ENCODE assay signal across 7 mouse cellular contexts in the genomic region with DNA sequence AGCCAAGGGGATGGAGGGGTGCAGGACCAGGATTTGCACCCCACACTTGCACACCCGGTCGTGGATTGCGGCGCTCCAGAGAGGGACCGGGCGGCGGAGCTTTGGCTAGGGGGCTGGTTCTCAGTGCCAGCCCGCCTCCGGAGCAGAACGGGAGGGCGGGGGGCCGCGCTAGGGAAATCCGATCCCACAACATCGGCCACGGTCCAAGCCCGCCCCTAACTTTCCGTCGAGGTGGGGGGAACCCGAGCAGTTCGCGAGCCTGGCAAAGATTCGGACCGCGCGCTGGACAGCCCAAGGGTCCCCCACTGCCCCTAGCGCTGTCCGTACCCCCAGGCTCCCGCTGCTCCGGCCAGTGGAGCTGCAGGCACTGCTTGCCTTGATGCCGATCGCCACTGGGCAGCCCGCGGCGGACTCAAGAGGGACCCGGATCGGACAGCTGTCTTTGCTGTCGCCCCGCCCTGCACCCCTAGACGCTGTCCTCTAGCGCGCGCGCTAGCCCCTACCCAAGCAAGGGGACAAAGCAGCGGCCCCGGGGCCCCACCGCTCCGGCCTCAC. TPM values are rescaled to one million over a fixed set of nuclear protein-coding genes. Genes with fewer than 3 reads are reported as not detected.
A peak's percentile ranks its signal among the peaks of the same experiment; 100 is the strongest.
DNase-seq lines count a peak whose midpoint lies in the region; ATAC-seq and TF ChIP-seq lines count a peak whose summit lies in the region.

No protein-coding gene starts in this region.

- intact Hi-C loops in gastrocnemius, postnatal 36 days (cut with DNase I): no loop called here

- no peak for TF ChIP-seq CTCF in cortical plate, adult 2 months (IDR thresholded peaks at IDR 0.05; ENCODE audit: extremely low read depth, insufficient read depth, low read length)

- H3K27me3 ChIP-seq in limb, embryonic 10.5 days (ENCODE audit: low read depth, poor library complexity, severe bottlenecking): no peaks in the 10 kb centered on the region

- WGBS in limb, embryonic 10.5 days: under 1% methylated on average over 48 of the region's 48 CpGs

- ATAC-seq in inflammation-experienced regulatory T-cells, adult 6 months: peak; percentile 18
- ATAC-seq in megakaryocyte-erythroid progenitor cell, adult 5-6 weeks (replicated peaks; ENCODE audit: low FRiP score, low TSS enrichment, poor library complexity, severe bottlenecking): 0 out of 2 replicates have a peak, but pooled peaks have one; percentile 3

- H3K36me3 ChIP-seq in limb, embryonic 10.5 days: peaks cover 34% of the 10 kb centered on the region

- peak overlapping the region; percentile 73 for H3K4me3 ChIP-seq in cortical plate, adult 2 months (ENCODE audit: insufficient read depth, low read length)
- H3K4me3 ChIP-seq in limb, embryonic 10.5 days: peak overlapping the region; percentile 94

- no peak for TF ChIP-seq POLR2A in cortical plate, adult 2 months (IDR thresholded peaks at IDR 0.05; ENCODE audit: extremely low read depth, insufficient read depth, low read length)

- H3K27ac ChIP-seq in cortical plate, adult 2 months (ENCODE audit: insufficient read depth, low read length): peak overlapping the region; percentile 67
- H3K27ac ChIP-seq in limb, embryonic 10.5 days: peak overlapping the region; percentile 99

- H3K9me3 ChIP-seq in limb, embryonic 10.5 days (replicated peaks): no peaks in the 10 kb centered on the region

- peaks cover 4% of the 10 kb centered on the region; the same call in 1 of the 2 replicates for H3K4me1 ChIP-seq in cortical plate, adult 2 months (ENCODE audit: control insufficient read depth, insufficient read depth, low read length)
- H3K4me1 ChIP-seq in limb, embryonic 10.5 days: peaks cover 72% of the 10 kb centered on the region

- DNase-seq in adrenal gland, adult 18-20 months (ENCODE audit: low spot score in 2 of 2): peak; percentile 70 to 74
- peak; percentile 87 for DNase-seq in gastrocnemius, postnatal 36 days
- DNase-seq in limb, embryonic 10.5 days (ENCODE audit: low spot score): peak; percentile 89
- DNase-seq in right cerebral cortex, postnatal 25 days: peak; percentile 81

RNA-seq across cellular contexts. Expression of a gene that starts 0.6 kb away (rescaled TPM):
- 10 to 100 TPM; 13.7 to 15.8 TPM for total RNA-seq in adrenal gland, adult 18-20 months (2021)
- 10.8 and 11.7 TPM in 2 replicates for polyA plus RNA-seq in cortical plate, adult 2 months (2012; rRNA removed)
- total RNA-seq in gastrocnemius, postnatal 36 days (2021): 1 to 10 TPM; 6.3 to 7.4 TPM
- polyA plus RNA-seq in inflammation-experienced regulatory T-cells, adult 6 months (2017; shearing (Covaris generic)): under 1 TPM in 1 of 3 experiments, not detected in 2; 0.33 TPM
- 28.5 and 34.2 TPM in 2 replicates for polyA plus RNA-seq in limb, embryonic 10.5 days (2016; fragmentation: Nextera tagmentation; extraction: Ambion mirVana)
- total RNA-seq in megakaryocyte-erythroid progenitor cell, adult 5-6 weeks (2014; fragmentation: Nextera tagmentation): 0.17 and 1.6 TPM in 2 replicates
- total RNA-seq in megakaryocyte-erythroid progenitor cell, adult 5-6 weeks (2017): 0.50 and 0.70 TPM in 2 replicates

RNA-seq across cellular contexts. Expression of a gene that starts 10.3 kb away (rescaled TPM):
- total RNA-seq in adrenal gland, adult 18-20 months (2021): 10 to 100 TPM; 11.0 to 11.1 TPM
- polyA plus RNA-seq in cortical plate, adult 2 months (2012; rRNA removed): 19.2 and 20.0 TPM in 2 replicates
- 1 to 10 TPM; 7.8 to 8.5 TPM for total RNA-seq in gastrocnemius, postnatal 36 days (2021)
- 10 to 100 TPM; 17.5 to 24.1 (median 23.2) TPM for polyA plus RNA-seq in inflammation-experienced regulatory T-cells, adult 6 months (2017; shearing (Covaris generic))
- 19.5 and 20.3 TPM in 2 replicates for polyA plus RNA-seq in limb, embryonic 10.5 days (2016; fragmentation: Nextera tagmentation; extraction: Ambion mirVana)
- 7.7 and 9.3 TPM in 2 replicates for total RNA-seq in megakaryocyte-erythroid progenitor cell, adult 5-6 weeks (2014; fragmentation: Nextera tagmentation)
- total RNA-seq in megakaryocyte-erythroid progenitor cell, adult 5-6 weeks (2017): 3.1 and 4.0 TPM in 2 replicates

RNA-seq across cellular contexts. Expression of a gene that starts 18.3 kb away (rescaled TPM):
- total RNA-seq in adrenal gland, adult 18-20 months (2021): not detected
- 0.04 and 0.06 TPM in 2 replicates for polyA plus RNA-seq in cortical plate, adult 2 months (2012; rRNA removed)
- total RNA-seq in gastrocnemius, postnatal 36 days (2021): 1,000 to 10,000 TPM; 1,257 to 1,260 TPM
- polyA plus RNA-seq in inflammation-experienced regulatory T-cells, adult 6 months (2017; shearing (Covaris generic)): 1 to 10 TPM in 1 of 3 experiments, not detected in 2; 2.4 TPM
- polyA plus RNA-seq in limb, embryonic 10.5 days (2016; fragmentation: Nextera tagmentation; extraction: Ambion mirVana): 0.39 TPM in 1 of 2 replicates, not detected in the other
- 2.4 TPM in 1 of 2 replicates, not detected in the other for total RNA-seq in megakaryocyte-erythroid progenitor cell, adult 5-6 weeks (2014; fragmentation: Nextera tagmentation)
- 0.61 TPM in 1 of 2 replicates, not detected in the other for total RNA-seq in megakaryocyte-erythroid progenitor cell, adult 5-6 weeks (2017)

RNA-seq across cellular contexts. Expression of a gene that starts 20.9 kb away (rescaled TPM):
- 10 to 100 TPM; 10.3 to 10.6 TPM for total RNA-seq in adrenal gland, adult 18-20 months (2021)
- 9.3 and 10.4 TPM in 2 replicates for polyA plus RNA-seq in cortical plate, adult 2 months (2012; rRNA removed)
- 1,000 to 10,000 TPM; 2,677 to 2,859 TPM for total RNA-seq in gastrocnemius, postnatal 36 days (2021)
- 10 to 100 TPM; 35.1 to 58.4 (median 36.4) TPM for polyA plus RNA-seq in inflammation-experienced regulatory T-cells, adult 6 months (2017; shearing (Covaris generic))
- polyA plus RNA-seq in limb, embryonic 10.5 days (2016; fragmentation: Nextera tagmentation; extraction: Ambion mirVana): 14.3 and 16.8 TPM in 2 replicates
- 2.5 and 10.5 TPM in 2 replicates for total RNA-seq in megakaryocyte-erythroid progenitor cell, adult 5-6 weeks (2014; fragmentation: Nextera tagmentation)
- total RNA-seq in megakaryocyte-erythroid progenitor cell, adult 5-6 weeks (2017): 0.30 and 8.3 TPM in 2 replicates

RNA-seq across cellular contexts. Expression of a gene that starts 45.9 kb away (rescaled TPM):
- 10 to 100 TPM; 20.8 to 28.9 TPM for total RNA-seq in adrenal gland, adult 18-20 months (2021)
- 26.0 and 26.6 TPM in 2 replicates for polyA plus RNA-seq in cortical plate, adult 2 months (2012; rRNA removed)
- total RNA-seq in gastrocnemius, postnatal 36 days (2021): 10 to 100 TPM; 10.8 to 12.2 TPM
- polyA plus RNA-seq in inflammation-experienced regulatory T-cells, adult 6 months (2017; shearing (Covaris generic)): 1 to 10 TPM; 3.1 to 9.2 (median 6.7) TPM
- 3.6 and 4.5 TPM in 2 replicates for polyA plus RNA-seq in limb, embryonic 10.5 days (2016; fragmentation: Nextera tagmentation; extraction: Ambion mirVana)
- 12.6 and 15.9 TPM in 2 replicates for total RNA-seq in megakaryocyte-erythroid progenitor cell, adult 5-6 weeks (2014; fragmentation: Nextera tagmentation)
- 8.3 and 8.8 TPM in 2 replicates for total RNA-seq in megakaryocyte-erythroid progenitor cell, adult 5-6 weeks (2017)

Comparison
In these comparisons a context has a peak if more than half of its experiments do, and no peak if none do; other contexts are left out.
1. Peak in every context shown above with its lines: DNase-seq, ATAC-seq, H3K4me3 ChIP-seq and H3K27ac ChIP-seq.
2. RNA of a gene that starts 18.3 kb away (total RNA-seq): 1,257 to 1,260 TPM in gastrocnemius, postnatal 36 days; 0.61 to 2.4 TPM in megakaryocyte-erythroid progenitor cell, adult 5-6 weeks and not detected in adrenal gland, adult 18-20 months; every median in the first group is over 100 times any median in the second.